Mouse (Mus musculus) ES-E14 (cell line): ENCODE results near the gene Gsg1l. TPM values are rescaled to one million over a fixed set of nuclear protein-coding genes. Genes with fewer than 3 reads are reported as not detected.

Experiments
- DNase-seq: peaks from one replicate; pipeline ENCODE4 v3.0.0-alpha.2; 2013; ENCODE audit warnings: low read depth, low spot score
- H3K27ac ChIP-seq: 2 replicates; pipeline ENCODE4 v1.5.1; 2012; ENCODE audit warnings: low read depth, mild to moderate bottlenecking, low read length, moderate library complexity, mixed read lengths; ENCODE audit not compliant: poor library complexity, insufficient read depth, severe bottlenecking
- H3K36me3 ChIP-seq: 2 replicates; pipeline ENCODE4 v1.6.1; 2012; ENCODE audit warnings: mild to moderate bottlenecking, low read length, moderate library complexity, mixed read lengths; ENCODE audit not compliant: control insufficient read depth, poor library complexity, insufficient read depth, severe bottlenecking
- H3K4me1 ChIP-seq, 2 experiments: fragments of 150-350 bp in 1 of 2; sonication (generic) in 1 of 2; 2 replicates each; pipeline ENCODE4 v1.6.1; 2012; ENCODE audit warnings: low read length in 2 of 2, mild to moderate bottlenecking in 1 of 2, mixed read lengths in 1 of 2; ENCODE audit not compliant: control insufficient read depth in 2 of 2, insufficient read depth in 2 of 2, poor library complexity in 1 of 2
- H3K4me3 ChIP-seq, 2 experiments: fragments of 150-350 bp in 1 of 2; sonication (generic) in 1 of 2; 2 replicates each; pipeline ENCODE4 v1.5.1; 2012; ENCODE audit warnings: low read length in 2 of 2, low read depth in 1 of 2, mild to moderate bottlenecking in 1 of 2, mixed read lengths in 1 of 2; ENCODE audit not compliant: insufficient read depth in 1 of 2, poor library complexity in 1 of 2, severe bottlenecking in 1 of 2
- H3K9ac ChIP-seq: 2 replicates; pipeline ENCODE4 v1.6.1; 2012; ENCODE audit warnings: low read depth, mild to moderate bottlenecking, low read length, mixed read lengths; ENCODE audit not compliant: poor library complexity, insufficient read depth, severe bottlenecking
- H3K9me3 ChIP-seq: fragments of 150-350 bp; sonication (generic); 2 replicates; pipeline ENCODE4 v1.6.1; 2012; ENCODE audit warnings: low read depth, mild to moderate bottlenecking, low read length; ENCODE audit not compliant: control insufficient read depth, insufficient read depth
- CHD2 ChIP-seq: IDR thresholded peaks from 2 replicates; pipeline ENCODE4 v1.6.1; 2014; ENCODE audit warnings: mild to moderate bottlenecking, low read depth, low read length, inconsistent platforms
- HCFC1 ChIP-seq: IDR thresholded peaks from 2 replicates; pipeline ENCODE4 v1.6.1; 2012; ENCODE audit warnings: low read length, inconsistent platforms, borderline replicate concordance; ENCODE audit not compliant: insufficient read depth
- MAFK ChIP-seq: IDR thresholded peaks from 2 replicates; pipeline ENCODE4 v1.6.1; 2014; ENCODE audit warnings: mild to moderate bottlenecking, low read depth, low read length, inconsistent platforms; ENCODE audit not compliant: insufficient read depth
- ZC3H11A ChIP-seq: IDR thresholded peaks from 2 replicates; pipeline ENCODE4 v1.6.1; 2012; ENCODE audit warnings: low read depth, mild to moderate bottlenecking, inconsistent platforms, low read length, borderline replicate concordance
- ZNF384 ChIP-seq: IDR thresholded peaks from 2 replicates; pipeline ENCODE4 v1.6.1; 2012; ENCODE audit warnings: low read depth, low read length, inconsistent platforms
- in situ Hi-C, 2 experiments: fragments of 600-800 bp; cut with MboI; formaldehyde crosslinking; loops; one replicate each; pipeline ENCODE4 v1.15.1; 2025; ENCODE audit warnings: low sequenced_read_pairs in 2 of 2, inconsistent platforms in 1 of 2; ENCODE audit not compliant: unreplicated experiment in 2 of 2
- total RNA-seq: library from RNA; depleted of rRNA; stranded (reverse); fragments of 300-350 nt; gene quantifications from 2 replicates; pipeline ENCODE4 v1.2.3, GENCODE M21; 2012

The Gsg1l gene
- total RNA-seq, 1 experiment: not detected

GRCm38 (mm10) chr7:125883232-125883631 is 199.0 kb downstream of the Gsg1l start:
- no peaks in the 10 kb centered on the region for H3K9me3 ChIP-seq
- no peaks in the 10 kb centered on the region for H3K36me3 ChIP-seq
- DNase-seq: no peak
- H3K27ac ChIP-seq: no peak overlapping the region
- no peaks in the 10 kb centered on the region for H3K4me1 ChIP-seq
- H3K4me3 ChIP-seq: no peak overlapping the region
- in situ Hi-C loops: no loop called here
- no peak overlapping the region for H3K9ac ChIP-seq
- TF ChIP-seq ZNF384 (no peak), MAFK (no peak), ZC3H11A (no peak), HCFC1 (no peak), CHD2 (no peak)

- Histone ChIP-seq H3K36me3 (no peaks in the 10 kb centered on the region), H3K4me3 (no peak overlapping the region), H3K4me1 (no peaks in the 10 kb centered on the region), H3K9ac (no peak overlapping the region), H3K9me3 (no peaks in the 10 kb centered on the region), H3K27ac (no peak overlapping the region)
- no peak for DNase-seq
- in situ Hi-C loops: no loop called here
- TF ChIP-seq HCFC1 (no peak), CHD2 (no peak), ZC3H11A (no peak), MAFK (no peak), ZNF384 (no peak)
Observed at GRCm38 (mm10) chr7:125878040-125878439, 204.2 kb downstream of the Gsg1l start.

- no peak for DNase-seq
- Histone ChIP-seq H3K4me1 (peaks cover 4 to 11% of the 10 kb centered on the region in 2 experiments; a peak in 2 of 4 replicates), H3K4me3 (no peak overlapping the region), H3K27ac (no peak overlapping the region), H3K36me3 (no peaks in the 10 kb centered on the region), H3K9me3 (no peaks in the 10 kb centered on the region), H3K9ac (no peak overlapping the region)
- in situ Hi-C loops: no loop called here
- TF ChIP-seq CHD2 (no peak), MAFK (no peak)
Observed at GRCm38 (mm10) chr7:125873971-125874495, 208.2 kb downstream of the Gsg1l start.

- Histone ChIP-seq H3K4me1 (peaks cover 4 to 11% of the 10 kb centered on the region in 2 experiments; a peak in 2 of 4 replicates), H3K36me3 (no peaks in the 10 kb centered on the region), H3K4me3 (no peak overlapping the region), H3K9me3 (no peaks in the 10 kb centered on the region), H3K27ac (no peak overlapping the region), H3K9ac (no peak overlapping the region)
- no peak for DNase-seq
- in situ Hi-C loops: no loop called here
- TF ChIP-seq ZC3H11A (no peak), HCFC1 (no peak), CHD2 (no peak), MAFK (no peak), ZNF384 (no peak)
Observed at GRCm38 (mm10) chr7:125872874-125873273, 209.3 kb downstream of the Gsg1l start.

GRCm38 (mm10) chr7:125872202-125872580 is 210.0 kb downstream of the Gsg1l start:
- Histone ChIP-seq H3K27ac (no peak overlapping the region), H3K4me3 (no peak overlapping the region), H3K36me3 (no peaks in the 10 kb centered on the region), H3K9me3 (no peaks in the 10 kb centered on the region), H3K9ac (no peak overlapping the region), H3K4me1 (peaks cover 4 to 11% of the 10 kb centered on the region in 2 experiments; a peak in 2 of 4 replicates)
- no peak for TF ChIP-seq MAFK
- no peak for TF ChIP-seq CHD2
- no peak for TF ChIP-seq ZC3H11A
- TF ChIP-seq HCFC1: no peak
- no peak for TF ChIP-seq ZNF384
- in situ Hi-C loops: no loop called here
- DNase-seq: no peak
